Mouse (Mus musculus) T-helper 17 cell (primary cell): Measurements from ENCODE around the gene Spop.

Experiments
- in situ Hi-C, 2 experiments: fragments of 300-600 bp; cut with MboI, MseI; formaldehyde crosslinking; loops; 1 replicate in 1 of 2; 2 replicates in 1 of 2; pipeline ENCODE4 v1.15.1; 2025; ENCODE audit warnings: high pct_unique_total_duplicates in 2 of 2

The Spop gene

DNA sequence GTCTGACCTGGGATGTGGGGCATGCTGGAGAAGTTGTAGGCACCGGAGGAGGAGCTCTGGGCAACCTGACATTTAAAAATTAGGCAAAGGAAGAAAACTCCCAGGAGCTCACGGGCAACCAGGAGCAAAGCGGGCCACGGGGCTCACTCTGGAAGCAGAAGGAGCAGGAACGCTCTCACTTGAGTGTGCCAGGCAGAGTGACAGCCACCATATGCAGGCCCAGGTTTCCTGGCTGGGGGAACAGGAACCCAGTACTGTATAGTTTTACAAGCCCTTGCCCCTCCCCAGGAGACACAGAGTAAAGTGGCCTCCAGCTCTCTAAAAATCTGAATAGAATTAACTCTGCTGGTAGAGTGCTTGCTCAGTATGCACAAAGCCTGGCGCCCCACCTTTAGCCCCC, 103.3 kb downstream of the Spop start:
- in situ Hi-C loops, result loop anchor here (5.0 kb wide), 2 partner anchors 120 to 260 kb away; no protein-coding TSS in a partner anchor

DNA sequence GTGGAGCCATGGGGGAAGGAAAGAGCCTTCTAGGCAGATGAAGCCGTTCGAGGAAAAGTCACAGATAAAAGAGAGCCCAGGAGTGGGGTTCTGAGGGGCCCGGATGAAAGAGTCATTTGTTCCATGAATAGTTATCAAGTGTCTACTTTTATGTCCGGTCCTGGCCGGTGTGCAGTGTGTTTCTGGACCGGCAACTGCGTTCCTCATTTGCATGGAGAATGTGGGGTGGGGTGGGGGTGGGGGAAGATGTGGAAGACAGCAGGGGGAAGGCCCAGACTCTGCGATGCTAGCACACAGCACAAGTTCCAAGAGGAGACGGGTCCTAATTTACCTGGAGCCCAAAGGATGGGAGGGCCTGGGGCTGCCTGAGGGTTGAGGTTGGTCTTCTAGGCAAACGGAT, 105.4 kb downstream of the Spop start:
- in situ Hi-C loops, result loop anchor here (5.0 kb wide), 2 partner anchors 122 to 262 kb away; no protein-coding TSS in a partner anchor

DNA sequence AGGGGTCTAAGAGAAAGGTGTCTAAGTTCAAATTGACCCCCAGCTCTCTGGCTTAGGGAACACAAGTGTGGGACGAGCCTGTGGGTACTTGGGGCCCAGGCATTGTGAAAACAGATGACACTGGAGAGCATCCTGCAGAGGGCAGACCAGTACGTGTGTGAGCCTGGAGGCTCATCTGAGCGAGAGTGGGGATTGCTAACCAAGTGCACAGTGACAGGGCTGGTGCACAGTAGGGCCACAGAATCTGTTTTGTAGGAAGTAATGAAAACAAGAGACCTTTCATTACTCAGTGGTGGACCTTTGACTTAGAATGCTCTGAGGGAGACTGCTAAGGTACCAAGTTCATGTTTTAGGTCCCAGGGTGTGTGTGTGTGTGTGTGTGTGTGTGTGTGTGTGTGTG, 106.1 kb downstream of the Spop start:
- in situ Hi-C loops, result loop anchor here (5.0 kb wide), 2 partner anchors 123 to 263 kb away; no protein-coding TSS in a partner anchor

DNA sequence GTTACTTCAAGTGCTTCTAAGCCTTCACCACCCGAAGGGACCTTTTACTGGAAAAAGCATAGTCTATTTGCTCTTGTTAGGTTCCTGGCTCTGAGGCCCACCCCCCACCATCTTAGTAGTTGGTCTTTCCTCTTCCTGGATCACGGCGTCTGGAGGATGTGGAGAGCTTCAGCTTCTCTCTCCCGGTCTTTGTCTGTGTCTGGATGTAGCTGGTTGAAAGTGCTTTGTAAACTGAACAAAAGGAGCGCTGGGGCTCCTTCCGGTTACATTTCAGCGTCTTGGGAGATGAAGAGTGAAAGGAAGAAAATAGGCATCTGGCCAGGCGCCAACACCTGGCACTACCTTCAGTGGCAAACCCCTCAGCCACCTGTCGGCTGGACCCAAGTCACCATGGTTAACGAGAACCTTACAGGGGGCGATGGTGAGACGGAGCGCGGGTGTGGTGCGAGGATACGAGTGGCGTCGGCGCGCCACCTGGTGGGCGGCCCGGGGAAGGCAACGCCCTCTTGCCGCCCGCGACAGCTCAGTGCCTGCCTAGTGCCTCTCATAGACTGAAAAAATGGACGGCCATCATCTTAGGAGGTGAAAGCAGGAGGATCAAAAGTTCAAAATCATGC, 106.7 kb downstream of the Spop start:
- in situ Hi-C loops, result loop anchor here in 1 of 2 experiments (5.0 kb wide), 1 partner anchor 263 kb away; no protein-coding TSS in a partner anchor

DNA sequence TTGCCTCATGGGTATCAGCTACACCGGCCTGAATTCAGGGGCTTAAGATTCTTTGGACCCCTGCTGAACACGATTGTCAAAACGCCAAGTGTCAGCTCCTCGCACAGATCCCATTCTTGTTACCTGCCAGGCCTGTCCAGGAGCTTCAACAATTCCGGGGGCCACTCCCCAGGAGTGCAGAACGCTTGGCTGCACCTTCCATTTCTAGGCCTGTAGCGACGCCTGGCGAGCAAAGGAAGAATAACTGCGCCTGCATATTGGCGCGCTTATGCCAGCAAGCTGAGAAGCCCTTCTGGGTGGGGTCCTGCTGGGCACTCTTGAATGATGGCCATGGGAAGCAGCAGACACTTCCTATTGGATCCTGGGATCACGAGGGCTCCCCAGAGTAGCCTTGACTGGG, 107.7 kb downstream of the Spop start:
- in situ Hi-C loops, result loop anchor here in 1 of 2 experiments (5.0 kb wide), 1 partner anchor 264 kb away; no protein-coding TSS in a partner anchor

DNA sequence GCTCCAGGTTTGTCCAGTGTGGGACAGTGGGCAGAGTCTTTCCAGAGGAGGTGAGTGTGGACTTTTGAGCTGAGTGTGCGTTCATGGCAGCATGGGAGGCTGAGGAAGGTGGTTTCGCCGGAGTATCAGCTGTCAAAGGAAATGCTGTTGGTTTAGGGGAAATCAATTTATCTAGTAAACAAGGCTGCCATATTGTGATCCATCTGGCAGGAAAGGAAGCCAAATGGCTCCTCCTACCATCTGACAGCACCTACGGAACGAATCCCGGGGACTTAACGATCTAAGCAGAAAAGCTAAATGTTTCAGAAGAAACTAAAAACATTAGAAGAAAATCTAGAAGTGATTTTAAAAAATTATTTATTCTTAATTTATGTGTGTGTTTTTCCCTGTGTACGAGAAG, 113.4 kb downstream of the Spop start:
- in situ Hi-C loops, result no loop called here

DNA sequence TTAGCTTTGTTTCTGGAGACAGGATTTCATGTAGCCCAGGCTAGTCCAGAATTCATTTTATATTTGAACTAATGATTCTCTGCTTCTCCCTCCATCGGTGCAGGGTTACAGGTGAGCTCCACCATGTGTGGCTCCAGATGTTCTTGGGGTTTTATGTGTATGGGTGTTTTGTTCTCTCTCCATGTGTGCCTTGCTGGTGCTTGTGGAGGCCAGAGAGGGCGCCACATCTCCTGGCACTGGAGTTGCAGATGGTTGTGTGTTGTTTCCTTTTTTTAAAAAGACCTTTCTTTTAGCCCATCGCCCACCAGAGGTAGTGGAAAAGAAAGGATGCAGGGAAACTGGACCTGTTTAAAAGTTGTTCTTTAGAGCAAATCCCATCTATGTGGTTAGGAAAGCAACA, 114.4 kb downstream of the Spop start:
- in situ Hi-C loops, result no loop called here

DNA sequence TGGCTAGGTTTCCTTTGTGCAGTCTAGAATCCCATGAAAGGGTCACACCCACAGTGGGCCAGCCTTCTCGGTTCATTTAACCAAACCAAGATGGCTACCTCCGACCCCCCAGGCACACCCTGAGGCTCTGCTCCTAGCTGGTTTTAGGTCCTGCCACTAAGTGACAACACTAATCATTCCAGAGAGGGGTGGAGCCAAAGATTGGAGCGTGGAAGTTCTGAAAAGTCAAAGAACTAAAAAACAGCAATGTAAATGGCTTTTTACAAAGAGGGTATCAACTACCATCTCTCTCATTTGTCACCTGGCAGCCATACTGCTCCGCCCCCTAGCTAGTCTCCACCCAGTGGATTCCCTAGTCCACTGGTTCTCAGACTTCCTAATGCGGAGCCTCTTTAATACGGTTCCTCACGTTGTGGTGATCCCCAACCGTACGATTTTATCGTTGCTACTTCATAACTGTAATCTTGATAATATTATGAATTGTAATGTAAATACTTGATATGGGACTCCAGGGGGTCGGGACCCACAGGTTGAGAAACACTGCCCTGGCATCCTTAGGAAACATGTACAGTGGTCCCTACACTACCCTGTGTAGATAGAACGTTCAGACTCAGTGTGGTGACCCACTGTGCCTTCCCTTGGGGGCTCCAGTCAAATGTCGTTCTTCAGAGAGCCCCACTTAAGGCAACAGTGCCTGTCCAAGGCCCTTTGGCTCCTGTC, 118.6 kb downstream of the Spop start:
- in situ Hi-C loops, result loop anchor here (5.0 kb wide), 3 partner anchors 115 to 410 kb away; partner anchors contain the start of gene Dlx3 (in 1 of the 2)

DNA sequence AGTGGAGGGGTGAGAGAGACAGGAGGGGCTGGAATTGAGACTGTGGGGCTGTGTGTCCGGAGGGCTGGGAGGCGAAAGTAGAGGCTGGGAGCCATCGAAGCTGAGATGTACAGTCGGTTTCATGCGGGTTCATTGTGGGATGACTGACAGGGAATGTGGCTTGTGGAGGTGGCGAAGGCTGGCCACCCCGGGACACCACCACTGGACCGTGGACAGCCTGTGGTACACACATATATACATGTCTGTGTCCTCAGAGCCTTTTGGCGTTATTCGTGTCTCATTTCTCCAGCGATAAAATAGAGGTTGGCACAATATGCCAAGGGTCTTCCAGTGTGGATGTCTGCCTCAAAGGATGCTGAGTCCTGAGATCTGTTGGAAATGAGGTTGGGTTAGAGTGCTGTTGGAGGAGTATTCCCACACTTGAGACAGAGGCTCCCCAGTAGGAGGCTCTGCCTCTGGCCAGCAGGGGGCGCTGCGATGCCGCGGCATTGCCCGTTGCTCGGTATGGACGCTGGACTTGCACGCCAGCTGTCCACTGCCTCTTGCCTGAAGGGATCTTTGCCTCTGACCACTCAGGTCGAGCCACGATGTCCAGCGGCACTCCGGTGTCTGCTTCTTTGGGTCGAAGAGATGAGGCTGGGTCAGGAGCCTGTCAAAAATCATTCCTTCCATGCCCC, 119.7 kb downstream of the Spop start:
- in situ Hi-C loops, result loop anchor here (5.0 kb wide), 3 partner anchors 114 to 411 kb away; partner anchors contain the start of gene Dlx3 (in 1 of the 2)

DNA sequence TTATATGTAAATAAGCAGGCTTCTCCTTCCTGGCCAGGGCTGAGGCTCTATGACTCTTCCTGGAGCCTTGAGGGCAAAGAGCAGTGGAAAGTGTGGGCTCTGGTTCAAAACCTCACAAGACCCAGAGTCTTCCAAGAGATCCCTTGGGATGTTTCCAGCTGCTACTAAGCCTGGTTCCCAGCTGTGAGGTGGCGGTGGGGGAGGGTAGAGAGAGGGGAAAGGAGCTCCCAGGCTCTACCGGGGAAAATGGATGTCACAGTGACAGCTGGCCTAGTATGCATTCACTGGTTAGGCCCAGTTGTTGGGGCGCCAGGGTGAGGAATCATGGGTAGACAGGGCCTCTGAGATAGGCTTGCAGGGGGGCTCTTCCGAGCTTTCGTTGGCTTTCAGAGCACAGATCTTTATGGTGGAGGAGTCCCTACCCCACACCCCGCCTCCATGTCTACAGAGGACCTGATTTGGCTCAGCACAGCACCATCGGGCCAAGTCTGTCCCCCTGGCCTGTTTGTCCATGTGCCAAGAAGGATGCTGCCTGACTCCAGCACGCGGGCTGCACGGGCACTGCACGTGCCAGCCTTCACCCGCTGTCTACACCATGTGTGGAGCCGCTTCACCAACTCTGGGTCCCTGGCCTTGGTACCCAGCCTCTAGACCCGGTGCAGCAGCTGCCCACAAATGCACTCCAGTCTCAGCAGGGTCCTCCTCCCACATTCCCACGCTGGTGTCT, 124.7 kb downstream of the Spop start:
- in situ Hi-C loops, result no loop called here

DNA sequence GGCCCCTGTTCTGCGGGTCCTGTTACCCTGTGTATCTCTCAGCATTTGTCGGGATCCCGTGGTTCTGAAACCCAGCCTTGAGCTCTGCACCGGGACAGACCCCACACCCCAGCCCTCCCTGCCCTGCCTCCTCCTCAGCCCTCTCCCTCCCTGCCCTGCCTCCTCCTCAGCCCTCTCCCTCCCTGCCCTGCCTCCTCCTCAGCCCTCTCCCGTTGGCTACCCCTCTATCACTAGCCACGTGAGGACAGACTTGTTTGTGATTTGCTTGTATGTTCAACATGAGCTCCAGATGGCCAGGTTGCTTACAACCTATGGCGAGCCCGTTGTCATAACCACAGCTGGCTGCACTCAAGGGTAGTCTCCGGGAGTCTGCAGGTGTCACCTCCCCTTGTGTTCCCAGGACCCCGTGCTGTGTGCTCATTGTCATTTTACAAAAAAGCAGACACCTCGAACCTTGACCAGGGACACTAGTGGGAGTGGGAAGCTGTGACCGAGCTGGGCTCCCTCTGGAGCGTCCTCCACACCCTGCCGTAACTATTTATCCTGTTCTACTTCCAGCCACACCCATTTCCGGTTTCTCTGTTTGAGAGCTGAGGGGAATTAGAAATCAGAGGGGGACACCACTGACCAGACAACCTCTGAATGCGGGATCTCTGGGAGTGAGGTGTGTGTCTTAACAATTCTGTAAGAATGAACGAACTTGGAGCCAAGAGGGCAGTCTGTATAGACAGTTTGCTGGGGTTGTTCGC, 126.9 kb downstream of the Spop start:
- in situ Hi-C loops, result loop anchor here in 1 of 2 experiments (5.0 kb wide), 1 partner anchor 101 kb away; no protein-coding TSS in a partner anchor
